20 mouse cellular contexts compared by ENCODE assay signal in the genomic region with DNA sequence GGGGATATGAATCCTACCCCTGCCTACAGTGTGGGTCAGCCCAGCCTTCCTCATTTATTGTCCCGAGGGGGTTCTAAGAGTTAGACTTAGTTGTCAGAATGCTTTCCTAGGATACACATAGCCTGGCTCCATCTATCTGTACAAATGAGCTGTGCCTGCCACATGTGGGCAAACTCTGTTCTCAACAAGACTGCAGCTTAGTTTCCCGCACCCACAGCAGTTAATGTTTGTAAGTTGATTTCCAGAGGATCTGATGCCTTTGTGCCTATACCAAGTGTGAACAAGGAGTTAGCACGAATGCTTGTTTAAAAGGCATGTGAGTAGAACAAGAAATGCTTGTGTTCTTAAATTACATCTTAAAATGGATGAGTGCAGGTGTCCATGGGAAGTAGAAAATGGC.
"Had no signal": no experiment of that assay in that cellular context is flagged by ENCODE, and none has a peak within 500 bp of the region (broad histone marks: within the 10 kb centered on the region; RNA-seq: fewer than 3 reads in every experiment).

No protein-coding gene starts in this region.

- H3K4me3 ChIP-seq: layer of hippocampus, adult 2 months; limb, embryonic 10.5 days; limb, embryonic 13.5 days; liver, embryonic 12.5 days; liver, embryonic 15.5 days; lung, embryonic 15.5 days; megakaryocyte, embryonic 14.5 days; midbrain, embryonic 13.5 days had no signal

- DNase-seq: kidney, adult 2 months; kidney, postnatal 25 days; layer of hippocampus, adult 9-11 months; liver; lung, adult 18-20 months; lung, postnatal 10 days; lung, postnatal 36 days; right cerebral cortex, adult 18-20 months; right cerebral cortex, postnatal 14 days; right cerebral cortex, postnatal 4 days; thymus, adult 2 months; thymus, postnatal 25 days had no signal

- H3K9ac ChIP-seq: limb, embryonic 13.5 days; liver, embryonic 12.5 days; liver, embryonic 15.5 days; lung, embryonic 15.5 days; midbrain, embryonic 13.5 days had no signal

- H3K4me2 ChIP-seq: limb, embryonic 13.5 days; liver, embryonic 12.5 days; liver, embryonic 15.5 days; lung, embryonic 15.5 days; midbrain, embryonic 13.5 days had no signal

- H3K27ac ChIP-seq: layer of hippocampus, adult 2 months; limb, embryonic 10.5 days; limb, embryonic 13.5 days; liver, embryonic 12.5 days; liver, embryonic 15.5 days; lung, embryonic 15.5 days had no signal

- ATAC-seq: midbrain, embryonic 13.5 days had no signal

- H3K4me1 ChIP-seq: limb, embryonic 10.5 days; limb, embryonic 13.5 days had no signal

- H3K27me3 ChIP-seq: limb, embryonic 13.5 days; liver, embryonic 12.5 days; liver, embryonic 15.5 days; lung, embryonic 15.5 days; megakaryocyte, embryonic 14.5 days; midbrain, embryonic 13.5 days had no signal

- H3K9me3 ChIP-seq: limb, embryonic 10.5 days; limb, embryonic 13.5 days; liver, embryonic 12.5 days; liver, embryonic 15.5 days; lung, embryonic 15.5 days; megakaryocyte, embryonic 14.5 days; midbrain, embryonic 13.5 days had no signal
